Mouse (Mus musculus): Measurements from ENCODE around the gene Zbed4. TPM values are rescaled to one million over a fixed set of nuclear protein-coding genes. Genes with fewer than 3 reads are reported as not detected.
A peak's percentile ranks its signal among the peaks of the same experiment; 100 is the strongest.

The Zbed4 gene
- polyA plus RNA-seq, 1 experiment from 2014 or later, result 43.6 TPM

GRCm38 (mm10) chr15:88819026-88819905 lies 67.8 kb downstream of the Zbed4 start, which contains the start of the genes Alg12 and Creld2:
Alg12 (minus strand) TSS chr15:88819318.
Creld2 (plus strand) TSS chr15:88819646.
- under 1% methylated on average over 88 of the region's 88 CpGs for WGBS
- no peaks in the 10 kb centered on the region for H3K27me3 ChIP-seq
- H3K4me1 ChIP-seq, result peaks cover 21% of the 10 kb centered on the region
- peak within 1 kb of the TSS; percentile 71 for H3K4me3 ChIP-seq (replicated peaks)
- H3K27ac ChIP-seq, result peak within 1 kb of the TSS; percentile 48; the same call in 1 of the 2 replicates
- no peaks in the 10 kb centered on the region for H3K9me3 ChIP-seq
- H3K36me3 ChIP-seq (replicated peaks), result peaks cover 49% of the 10 kb centered on the region
- peak; percentile 99 for ATAC-seq (ENCODE audit: low FRiP score)
- H3K9ac ChIP-seq, result peak within 1 kb of the TSS; percentile 84
- peak within 1 kb of the TSS; percentile 95 for H3K4me2 ChIP-seq

GRCm38 (mm10) chr15:88819906-88820303 lies 68.4 kb downstream of the Zbed4 start:
- Histone ChIP-seq H3K9me3 (no peaks in the 10 kb centered on the region), H3K4me3 (replicated peaks) (peak overlapping the region; percentile 71), H3K4me2 (peak overlapping the region; percentile 95), H3K27ac (peak overlapping the region; percentile 48; the same call in 1 of the 2 replicates), H3K27me3 (no peaks in the 10 kb centered on the region), H3K36me3 (replicated peaks) (peaks cover 49% of the 10 kb centered on the region), H3K4me1 (peaks cover 21% of the 10 kb centered on the region), H3K9ac (peak overlapping the region; percentile 84)
- ATAC-seq (ENCODE audit: low FRiP score), result no peak
- 1% methylated on average over 23 of the region's 23 CpGs for WGBS

- no peak for ATAC-seq (ENCODE audit: low FRiP score)
- Histone ChIP-seq H3K36me3 (replicated peaks) (peaks cover 53% of the 10 kb centered on the region), H3K4me2 (no peak overlapping the region), H3K9me3 (no peaks in the 10 kb centered on the region), H3K4me1 (peaks cover 21% of the 10 kb centered on the region), H3K27me3 (no peaks in the 10 kb centered on the region), H3K9ac (no peak overlapping the region), H3K27ac (no peak overlapping the region), H3K4me3 (replicated peaks) (no peak overlapping the region)
- 85% methylated on average over 7 of the region's 7 CpGs for WGBS
Measured at GRCm38 (mm10) chr15:88821403-88821802, 69.9 kb downstream of the Zbed4 start.

- Histone ChIP-seq H3K9me3 (no peaks in the 10 kb centered on the region), H3K4me1 (peaks cover 21% of the 10 kb centered on the region), H3K4me3 (replicated peaks) (no peak overlapping the region), H3K9ac (no peak overlapping the region), H3K27ac (no peak overlapping the region), H3K4me2 (no peak overlapping the region), H3K36me3 (replicated peaks) (peaks cover 64% of the 10 kb centered on the region), H3K27me3 (no peaks in the 10 kb centered on the region)
- 96% methylated on average over 7 of the region's 7 CpGs for WGBS
- no peak for ATAC-seq (ENCODE audit: low FRiP score)
Measured at GRCm38 (mm10) chr15:88822513-88822912, 71.1 kb downstream of the Zbed4 start.

GRCm38 (mm10) chr15:88823376-88823775 lies 71.9 kb downstream of the Zbed4 start:
- no peak for ATAC-seq (ENCODE audit: low FRiP score)
- no peak overlapping the region for H3K9ac ChIP-seq
- no peaks in the 10 kb centered on the region for H3K27me3 ChIP-seq
- H3K4me1 ChIP-seq, result peaks cover 19% of the 10 kb centered on the region
- no peak overlapping the region for H3K4me3 ChIP-seq (replicated peaks)
- no peak overlapping the region for H3K27ac ChIP-seq
- no peaks in the 10 kb centered on the region for H3K9me3 ChIP-seq
- H3K36me3 ChIP-seq (replicated peaks), result peaks cover 66% of the 10 kb centered on the region
- WGBS, result 91% methylated on average over 5 of the region's 5 CpGs
- H3K4me2 ChIP-seq, result no peak overlapping the region

- Histone ChIP-seq H3K9me3 (no peaks in the 10 kb centered on the region), H3K36me3 (replicated peaks) (peaks cover 53% of the 10 kb centered on the region), H3K27ac (no peak overlapping the region), H3K9ac (no peak overlapping the region), H3K4me3 (replicated peaks) (no peak overlapping the region), H3K27me3 (no peaks in the 10 kb centered on the region), H3K4me2 (no peak overlapping the region), H3K4me1 (no peaks in the 10 kb centered on the region; the same call in 1 of the 2 replicates)
- ATAC-seq (ENCODE audit: low FRiP score), result no peak
- 92% methylated on average over 6 of the region's 6 CpGs for WGBS
Measured at GRCm38 (mm10) chr15:88827466-88827865, 76.0 kb downstream of the Zbed4 start.

- Histone ChIP-seq H3K9me3 (no peaks in the 10 kb centered on the region), H3K27me3 (no peaks in the 10 kb centered on the region), H3K9ac (no peak overlapping the region), H3K4me1 (no peaks in the 10 kb centered on the region; the same call in 1 of the 2 replicates), H3K4me2 (no peak overlapping the region), H3K27ac (no peak overlapping the region), H3K36me3 (replicated peaks) (peaks cover 46% of the 10 kb centered on the region), H3K4me3 (replicated peaks) (no peak overlapping the region)
- ATAC-seq (ENCODE audit: low FRiP score), result peak; percentile 47
- WGBS, result 22% methylated on average over 9 of the region's 9 CpGs
Measured at GRCm38 (mm10) chr15:88827991-88828799, 76.7 kb downstream of the Zbed4 start.

GRCm38 (mm10) chr15:88828800-88829705 lies 77.6 kb downstream of the Zbed4 start:
- H3K27me3 ChIP-seq, result no peaks in the 10 kb centered on the region
- no peaks in the 10 kb centered on the region for H3K9me3 ChIP-seq
- ATAC-seq (ENCODE audit: low FRiP score), result peak; percentile 89
- no peak overlapping the region for H3K4me2 ChIP-seq
- 57% methylated on average over 17 of the region's 17 CpGs for WGBS
- no peak overlapping the region for H3K27ac ChIP-seq
- H3K4me3 ChIP-seq (replicated peaks), result no peak overlapping the region
- no peaks in the 10 kb centered on the region; the same call in 1 of the 2 replicates for H3K4me1 ChIP-seq
- peaks cover 37% of the 10 kb centered on the region for H3K36me3 ChIP-seq (replicated peaks)
- no peak overlapping the region for H3K9ac ChIP-seq

- no peaks in the 10 kb centered on the region; the same call in 1 of the 2 replicates for H3K4me1 ChIP-seq
- 81% methylated on average over 6 of the region's 6 CpGs for WGBS
- H3K27me3 ChIP-seq, result no peaks in the 10 kb centered on the region
- no peaks in the 10 kb centered on the region for H3K9me3 ChIP-seq
- no peak overlapping the region for H3K4me2 ChIP-seq
- no peak overlapping the region for H3K9ac ChIP-seq
- H3K27ac ChIP-seq, result no peak overlapping the region
- no peak for ATAC-seq (ENCODE audit: low FRiP score)
- no peak overlapping the region for H3K4me3 ChIP-seq (replicated peaks)
- peaks cover 29% of the 10 kb centered on the region for H3K36me3 ChIP-seq (replicated peaks)
Measured at GRCm38 (mm10) chr15:88829791-88830440, 78.5 kb downstream of the Zbed4 start.

GRCm38 (mm10) chr15:88830696-88831095 lies 79.2 kb downstream of the Zbed4 start:
- 83% methylated on average over 5 of the region's 5 CpGs for WGBS
- no peak for ATAC-seq (ENCODE audit: low FRiP score)

GRCm38 (mm10) chr15:88831482-88831881 lies 80.0 kb downstream of the Zbed4 start:
- Histone ChIP-seq H3K4me2 (no peak overlapping the region), H3K4me1 (no peaks in the 10 kb centered on the region; the same call in 1 of the 2 replicates), H3K36me3 (replicated peaks) (peaks cover 13% of the 10 kb centered on the region), H3K27ac (no peak overlapping the region), H3K9me3 (no peaks in the 10 kb centered on the region), H3K4me3 (replicated peaks) (no peak overlapping the region), H3K27me3 (no peaks in the 10 kb centered on the region), H3K9ac (no peak overlapping the region)
- no peak for ATAC-seq (ENCODE audit: low FRiP score)
- 77% methylated on average over 5 of the region's 5 CpGs for WGBS

More at GRCm38 (mm10) chr15:88830696-88831095, 79.2 kb downstream of the Zbed4 start:
- Histone ChIP-seq H3K9me3 (no peaks in the 10 kb centered on the region), H3K4me1 (no peaks in the 10 kb centered on the region; the same call in 1 of the 2 replicates), H3K36me3 (replicated peaks) (peaks cover 21% of the 10 kb centered on the region), H3K27me3 (no peaks in the 10 kb centered on the region), H3K27ac (no peak overlapping the region), H3K4me2 (no peak overlapping the region), H3K4me3 (replicated peaks) (no peak overlapping the region), H3K9ac (no peak overlapping the region)

Data from forebrain, embryonic 12.5 days (tissue).